Mouse (Mus musculus) cortical plate, adult 2 months (tissue): ENCODE measurements around the gene Hist4h4.

Experiments used
- CTCF ChIP-seq: fragments of 200-500 bp; IDR thresholded peaks from 2 replicates; pipeline ENCODE4 v1.5.1; 2011; ENCODE audit warnings: mild to moderate bottlenecking, control low read depth, low read length; ENCODE audit not compliant: insufficient read depth; ENCODE audit errors: extremely low read depth
- POLR2A ChIP-seq: fragments of 200-500 bp; IDR thresholded peaks from 2 replicates; pipeline ENCODE4 v1.6.1; 2011; ENCODE audit warnings: mild to moderate bottlenecking, low read length, control low read depth; ENCODE audit not compliant: insufficient read depth; ENCODE audit errors: extremely low read depth

- TF ChIP-seq POLR2A (no peak), CTCF (no peak)
Measured at GRCm38 (mm10) chr6:136805409-136805775, 1.2 kb upstream of the Hist4h4 start.
